Mouse (Mus musculus) forebrain, embryonic 16.5 days (tissue): ENCODE results near the gene Pitpnm1. TPM values are rescaled to one million over a fixed set of nuclear protein-coding genes. Genes with fewer than 3 reads are reported as not detected.
A peak's percentile ranks its signal among the peaks of the same experiment; 100 is the strongest.

Experiments used
- ATAC-seq: fragments of 200-750 bp; cut with Nextera tagmentation; 2 replicates; pipeline ENCODE4 v1.8.0; 2017; ENCODE audit warnings: mild to moderate bottlenecking, moderate library complexity
- H3K27ac ChIP-seq: fragments of 300-500 bp; sonication (generic); 2 replicates; pipeline ENCODE4 v1.5.1; 2014; ENCODE audit warnings: low read length, control low read depth
- H3K27me3 ChIP-seq: fragments of 300-500 bp; sonication (generic); replicated peaks from 2 replicates; pipeline ENCODE4 v1.6.1; 2014; ENCODE audit warnings: low read length; ENCODE audit not compliant: control insufficient read depth, insufficient read depth
- H3K36me3 ChIP-seq: fragments of 300-500 bp; sonication (generic); 2 replicates; pipeline ENCODE4 v1.6.1; 2014; ENCODE audit not compliant: control insufficient read depth, insufficient read depth
- H3K4me1 ChIP-seq: fragments of 300-500 bp; sonication (generic); replicated peaks from 2 replicates; pipeline ENCODE4 v1.6.1; 2014; ENCODE audit warnings: low read length; ENCODE audit not compliant: control insufficient read depth, insufficient read depth
- H3K4me2 ChIP-seq: fragments of 300-500 bp; sonication (generic); 2 replicates; pipeline ENCODE4 v1.6.1; 2014; ENCODE audit warnings: mild to moderate bottlenecking, low read length, control low read depth
- H3K4me3 ChIP-seq: fragments of 300-500 bp; sonication (generic); replicated peaks from 2 replicates; pipeline ENCODE4 v1.5.1; 2014; ENCODE audit warnings: mild to moderate bottlenecking, low read length, control low read depth
- H3K9ac ChIP-seq: fragments of 300-500 bp; sonication (generic); replicated peaks from 2 replicates; pipeline ENCODE4 v1.6.1; 2014; ENCODE audit warnings: low read depth, low read length, control low read depth
- H3K9me3 ChIP-seq: fragments of 300-500 bp; sonication (generic); 2 replicates; pipeline ENCODE4 v1.6.1; 2016; ENCODE audit warnings: low read length; ENCODE audit not compliant: control insufficient read depth
- WGBS: fragments of 180-500 bp; shearing (Covaris S2); extraction: QIAGEN DNeasy Blood & Tissue Kit; methylation state at CpG from one replicate; pipeline ENCODE4 v1.1.7; 2014; 5-methylcytosine and 5-hydroxymethylcytosine counted together
- polyA plus RNA-seq: library from polyadenylated mRNA; unstranded; fragments of >200 nt; fragmentation: Nextera tagmentation; extraction: Ambion mirVana; gene quantifications from 2 replicates; pipeline ENCODE4 v1.2.1, GENCODE M21; 2015

Gene Pitpnm1
- polyA plus RNA-seq, 1 experiment from 2014 or later, result 75.5 TPM

DNA sequence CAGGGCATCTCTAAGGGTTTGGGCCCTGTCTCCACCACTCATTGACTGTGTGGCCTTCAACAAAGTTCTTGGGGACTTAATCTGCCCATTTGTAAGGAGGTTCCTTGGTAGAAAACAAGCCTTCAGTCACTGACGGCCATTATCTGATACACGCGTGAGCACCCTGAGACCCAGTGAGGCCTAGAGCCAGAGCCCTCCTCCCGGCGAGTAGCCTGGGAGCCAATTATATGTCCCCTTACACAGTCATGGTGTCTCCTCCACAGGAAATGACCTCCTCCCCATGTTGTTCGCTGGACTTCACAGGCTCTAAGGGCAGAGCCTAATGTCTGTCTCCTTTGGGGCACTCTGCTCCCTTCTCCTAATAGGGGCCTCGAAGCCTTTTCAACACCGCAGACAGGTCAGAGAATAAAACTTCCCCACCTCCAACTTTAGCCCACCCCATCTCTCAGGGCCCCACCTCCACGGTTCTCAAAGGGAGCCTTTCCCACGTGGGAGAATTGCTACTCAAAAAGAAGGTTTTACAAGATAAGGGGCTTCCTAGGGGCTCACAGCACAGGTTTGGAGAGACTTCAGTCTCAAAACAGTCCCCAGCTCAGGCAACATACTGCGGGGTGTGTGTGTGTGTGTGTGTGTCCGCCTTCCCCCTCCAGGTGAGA lies 46.7 kb downstream of the Pitpnm1 start:
- Histone ChIP-seq H3K4me2 (no peak overlapping the region), H3K27ac (no peak overlapping the region), H3K4me1 (peaks cover 22% of the 10 kb centered on the region), H3K36me3 (peaks cover 6% of the 10 kb centered on the region; the same call in 1 of the 2 replicates), H3K9me3 (no peaks in the 10 kb centered on the region), H3K9ac (no peak overlapping the region), H3K4me3 (no peak overlapping the region), H3K27me3 (no peaks in the 10 kb centered on the region)
- no peak for ATAC-seq
- 68% methylated on average over 12 of the region's 12 CpGs for WGBS

DNA sequence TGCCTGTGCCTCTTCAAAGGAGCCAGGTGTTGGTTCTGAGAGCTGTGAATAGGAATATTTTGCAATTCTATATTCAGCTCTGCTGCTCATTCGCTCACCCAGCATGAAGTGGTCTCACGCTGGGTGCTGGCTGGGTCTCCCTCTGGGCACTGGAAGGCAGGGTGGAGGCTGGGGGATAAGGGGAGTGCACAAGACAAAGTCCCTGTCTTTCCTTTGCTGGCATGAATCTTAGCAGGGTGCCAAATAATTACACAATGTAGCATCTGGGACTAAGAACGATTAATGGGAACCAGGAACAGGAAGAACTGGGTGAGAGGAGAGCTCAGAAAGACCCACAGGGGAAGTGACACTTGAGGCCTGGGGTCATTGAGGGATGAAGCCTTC lies 47.2 kb downstream of the Pitpnm1 start:
- Histone ChIP-seq H3K36me3 (peaks cover 6% of the 10 kb centered on the region; the same call in 1 of the 2 replicates), H3K9me3 (no peaks in the 10 kb centered on the region), H3K4me2 (no peak overlapping the region), H3K9ac (no peak overlapping the region), H3K27ac (no peak overlapping the region), H3K4me3 (no peak overlapping the region), H3K27me3 (no peaks in the 10 kb centered on the region), H3K4me1 (peaks cover 22% of the 10 kb centered on the region)
- WGBS, result 35% methylated on average over 3 of the region's 3 CpGs
- no peak for ATAC-seq

DNA sequence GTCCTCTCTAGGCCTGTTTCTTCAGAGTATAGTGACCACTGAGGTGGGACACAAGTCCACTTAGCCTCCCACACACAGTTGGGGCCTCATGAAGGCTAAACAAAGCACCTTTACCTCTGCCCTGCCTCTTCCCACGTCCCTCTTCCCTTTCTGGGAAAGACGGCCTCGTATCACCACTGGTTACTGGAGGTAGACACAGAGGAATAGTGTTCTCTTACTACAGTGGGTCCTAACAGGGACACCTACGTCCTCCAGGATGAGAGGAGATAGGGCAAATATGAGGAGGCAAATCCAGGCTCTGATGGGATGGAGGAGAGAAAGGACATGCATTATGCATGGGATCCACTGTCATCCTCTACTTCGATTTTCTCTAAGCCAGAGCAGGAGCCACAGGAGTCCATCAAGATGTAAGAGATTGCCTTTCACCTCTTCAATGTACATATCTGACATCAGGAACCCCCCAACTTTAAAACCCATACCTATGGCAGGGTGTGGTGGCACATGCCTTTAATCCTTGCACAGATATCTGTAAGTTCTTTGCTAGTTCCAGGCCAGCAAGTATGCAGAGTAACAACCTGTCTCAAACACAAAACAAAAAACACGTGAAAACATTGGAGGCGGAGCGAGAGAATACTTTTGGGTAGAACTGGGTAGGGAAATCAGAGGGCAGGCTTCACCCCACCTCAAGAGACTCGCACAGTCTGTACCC lies 48.1 kb downstream of the Pitpnm1 start:
- peak; percentile 5 for ATAC-seq
- H3K27me3 ChIP-seq, result no peaks in the 10 kb centered on the region
- H3K4me3 ChIP-seq, result peak overlapping the region; percentile 88
- 38% methylated on average over 9 of the region's 9 CpGs for WGBS
- peak overlapping the region; percentile 96 for H3K4me2 ChIP-seq
- H3K4me1 ChIP-seq, result peaks cover 22% of the 10 kb centered on the region
- H3K27ac ChIP-seq, result peak overlapping the region; percentile 28; the same call in 1 of the 2 replicates
- H3K9ac ChIP-seq, result peak overlapping the region; percentile 91
- H3K9me3 ChIP-seq, result no peaks in the 10 kb centered on the region
- peaks cover 6% of the 10 kb centered on the region; the same call in 1 of the 2 replicates for H3K36me3 ChIP-seq

DNA sequence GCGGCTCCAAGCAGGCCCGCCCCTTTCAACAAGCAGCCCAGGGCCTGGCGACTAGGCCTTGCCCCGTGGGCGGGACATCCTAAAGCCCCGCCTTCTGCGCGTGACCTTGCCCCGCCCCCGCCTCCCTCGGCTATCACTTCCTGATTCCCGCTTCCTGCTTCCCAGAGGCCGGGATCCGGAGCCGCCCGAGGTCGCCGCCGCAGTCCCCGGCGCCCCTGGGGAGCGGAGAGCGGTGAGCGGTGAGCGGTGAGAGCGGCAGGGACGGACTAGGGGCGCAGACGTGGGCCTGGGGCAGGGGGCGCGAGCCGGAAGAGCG lies 48.7 kb downstream of the Pitpnm1 start, which contains the start of gene Coro1b:
TSS of gene Coro1b (plus strand) at position 129 of the 316 bp plus-strand sequence.
- peak within 1 kb of the TSS; percentile 63 for H3K27ac ChIP-seq
- peaks cover 6% of the 10 kb centered on the region; the same call in 1 of the 2 replicates for H3K36me3 ChIP-seq
- under 1% methylated on average over 31 of the region's 33 CpGs for WGBS
- peak within 1 kb of the TSS; percentile 96 for H3K4me2 ChIP-seq
- peak within 1 kb of the TSS; percentile 91 for H3K9ac ChIP-seq
- peak within 1 kb of the TSS; percentile 88 for H3K4me3 ChIP-seq
- no peaks in the 10 kb centered on the region for H3K9me3 ChIP-seq
- H3K4me1 ChIP-seq, result peaks cover 22% of the 10 kb centered on the region
- peak; percentile 95 for ATAC-seq
- no peaks in the 10 kb centered on the region for H3K27me3 ChIP-seq

DNA sequence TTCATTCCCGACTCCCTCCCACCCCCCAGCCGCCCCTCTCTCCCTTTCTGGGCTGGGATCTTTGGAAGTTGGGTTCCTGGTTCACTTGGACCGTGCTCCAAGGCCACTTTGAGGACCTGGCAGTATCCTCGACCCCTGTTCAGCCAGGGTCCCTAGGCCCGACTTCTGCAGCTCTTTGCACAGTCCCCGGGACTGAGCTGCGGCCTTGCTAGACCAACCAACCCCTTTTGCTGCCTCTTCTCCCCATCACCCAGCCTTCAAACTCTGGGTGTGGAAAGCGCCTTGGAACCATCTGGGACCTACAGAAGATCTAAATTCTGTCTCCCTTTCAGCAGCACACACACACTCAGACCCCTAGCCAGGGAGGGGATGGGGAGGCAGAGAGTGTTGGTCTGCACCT lies 49.0 kb downstream of the Pitpnm1 start:
- ATAC-seq, result peak; percentile 18
- H3K4me3 ChIP-seq, result peak overlapping the region; percentile 88
- peak overlapping the region; percentile 63 for H3K27ac ChIP-seq
- H3K36me3 ChIP-seq, result peaks cover 6% of the 10 kb centered on the region; the same call in 1 of the 2 replicates
- H3K9ac ChIP-seq, result peak overlapping the region; percentile 91
- no peaks in the 10 kb centered on the region for H3K27me3 ChIP-seq
- H3K4me2 ChIP-seq, result peak overlapping the region; percentile 96
- H3K9me3 ChIP-seq, result no peaks in the 10 kb centered on the region
- peaks cover 22% of the 10 kb centered on the region for H3K4me1 ChIP-seq
- 2% methylated on average over 8 of the region's 8 CpGs for WGBS

DNA sequence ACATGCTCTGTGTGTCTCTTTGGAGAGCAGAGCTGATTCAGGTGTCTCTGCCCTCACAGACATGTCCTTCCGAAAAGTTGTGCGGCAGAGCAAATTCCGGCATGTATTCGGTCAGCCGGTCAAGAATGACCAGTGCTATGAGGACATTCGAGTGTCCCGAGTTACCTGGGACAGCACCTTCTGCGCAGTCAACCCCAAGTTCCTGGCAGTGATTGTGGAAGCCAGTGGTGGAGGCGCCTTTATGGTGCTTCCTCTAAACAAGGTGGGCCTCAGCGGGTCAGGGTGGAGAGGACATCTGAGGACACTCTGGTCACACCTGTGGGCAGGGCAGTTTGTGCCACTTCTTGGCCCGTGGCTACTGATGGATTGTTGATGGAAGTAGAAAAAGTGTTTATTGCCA lies 49.5 kb downstream of the Pitpnm1 start:
- no peak for ATAC-seq
- H3K4me3 ChIP-seq, result peak overlapping the region; percentile 88
- WGBS, result 89% methylated on average over 11 of the region's 11 CpGs
- H3K9ac ChIP-seq, result peak overlapping the region; percentile 91
- H3K27me3 ChIP-seq, result no peaks in the 10 kb centered on the region
- peak overlapping the region; percentile 96 for H3K4me2 ChIP-seq
- H3K9me3 ChIP-seq, result no peaks in the 10 kb centered on the region
- peaks cover 22% of the 10 kb centered on the region for H3K4me1 ChIP-seq
- no peak overlapping the region; the same call in 1 of the 2 replicates for H3K27ac ChIP-seq
- peaks cover 6% of the 10 kb centered on the region; the same call in 1 of the 2 replicates for H3K36me3 ChIP-seq

DNA sequence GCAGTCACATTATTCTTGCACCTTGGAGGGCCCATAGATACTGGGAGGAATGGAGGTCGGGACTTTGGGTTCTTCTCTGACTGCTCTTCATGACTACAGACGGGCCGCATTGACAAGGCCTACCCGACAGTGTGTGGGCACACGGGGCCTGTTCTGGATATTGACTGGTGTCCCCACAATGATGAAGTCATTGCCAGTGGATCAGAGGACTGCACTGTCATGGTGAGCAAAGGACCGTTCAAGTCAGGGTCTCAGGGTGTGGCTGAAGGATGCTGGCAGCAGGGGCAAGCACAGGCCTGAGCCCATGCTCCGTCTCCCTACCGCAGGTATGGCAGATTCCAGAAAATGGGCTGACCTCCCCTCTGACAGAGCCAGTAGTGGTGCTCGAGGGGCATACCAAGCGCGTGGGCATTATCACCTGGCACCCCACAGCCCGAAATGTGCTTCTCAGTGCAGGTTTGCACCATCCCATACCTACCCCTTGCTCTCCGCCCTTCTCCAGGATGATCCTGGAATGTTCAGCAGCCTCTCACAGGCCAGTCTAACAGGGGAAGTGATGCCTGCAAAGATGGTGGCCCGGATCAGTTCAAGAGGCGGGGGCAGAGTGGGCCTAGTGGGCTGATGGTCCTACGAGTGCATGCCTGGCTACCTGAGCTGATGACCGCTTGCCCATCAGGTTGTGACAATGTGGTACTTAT lies 50.1 kb downstream of the Pitpnm1 start:
- H3K4me3 ChIP-seq, result no peak overlapping the region
- H3K27me3 ChIP-seq, result no peaks in the 10 kb centered on the region
- H3K4me1 ChIP-seq, result peaks cover 22% of the 10 kb centered on the region
- WGBS, result 93% methylated on average over 17 of the region's 17 CpGs
- no peak overlapping the region for H3K9ac ChIP-seq
- no peak overlapping the region for H3K4me2 ChIP-seq
- peaks cover 6% of the 10 kb centered on the region; the same call in 1 of the 2 replicates for H3K36me3 ChIP-seq
- H3K27ac ChIP-seq, result no peak overlapping the region
- no peaks in the 10 kb centered on the region for H3K9me3 ChIP-seq
- no peak for ATAC-seq

DNA sequence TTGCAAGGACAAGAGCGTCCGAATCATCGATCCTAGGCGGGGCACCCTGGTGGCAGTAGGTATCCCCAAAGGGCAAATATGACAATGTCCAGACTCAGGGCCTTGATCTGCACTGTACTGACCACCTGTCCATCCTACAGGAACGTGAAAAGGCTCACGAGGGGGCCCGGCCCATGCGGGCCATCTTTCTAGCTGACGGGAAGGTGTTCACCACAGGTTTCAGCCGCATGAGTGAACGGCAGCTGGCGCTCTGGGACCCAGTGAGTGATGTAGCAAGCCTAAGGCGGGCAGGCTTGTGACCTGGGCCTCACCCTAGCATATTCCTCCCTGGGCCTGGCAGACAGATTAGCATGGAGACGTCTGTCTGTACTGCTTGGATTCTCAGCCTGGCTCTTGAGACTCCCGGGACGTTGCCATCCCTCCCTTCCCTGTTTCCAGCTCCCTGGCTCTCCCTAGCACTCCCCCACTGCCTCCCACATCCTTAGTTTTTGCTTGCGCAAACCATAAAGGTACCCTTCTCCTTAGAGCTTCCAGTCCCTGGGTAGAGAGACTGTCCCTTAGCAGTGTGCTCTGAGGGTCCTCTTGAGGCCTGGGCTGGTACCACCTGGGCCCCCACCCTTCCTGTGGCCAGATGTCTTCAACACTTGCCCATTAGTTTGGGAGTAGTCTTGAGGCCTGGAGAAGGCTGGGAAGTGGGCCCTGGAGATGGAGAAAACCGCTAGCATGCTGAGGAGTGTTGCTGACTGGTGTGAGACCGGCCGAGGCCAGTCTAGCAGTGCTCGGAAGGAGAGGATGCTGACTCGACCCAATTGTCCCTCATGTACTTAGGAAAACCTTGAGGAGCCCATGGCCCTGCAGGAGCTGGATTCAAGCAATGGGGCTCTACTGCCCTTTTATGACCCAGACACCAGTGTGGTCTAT lies 51.0 kb downstream of the Pitpnm1 start:
- 88% methylated on average over 22 of the region's 22 CpGs for WGBS
- H3K4me2 ChIP-seq, result no peak overlapping the region
- H3K9ac ChIP-seq, result no peak overlapping the region
- no peaks in the 10 kb centered on the region for H3K27me3 ChIP-seq
- peaks cover 22% of the 10 kb centered on the region for H3K4me1 ChIP-seq
- H3K36me3 ChIP-seq, result peaks cover 6% of the 10 kb centered on the region; the same call in 1 of the 2 replicates
- no peaks in the 10 kb centered on the region for H3K9me3 ChIP-seq
- no peak for ATAC-seq
- no peak overlapping the region for H3K27ac ChIP-seq
- no peak overlapping the region for H3K4me3 ChIP-seq
